Mouse (Mus musculus): ENCODE measurements around the gene Aldh3b1.

DNA sequence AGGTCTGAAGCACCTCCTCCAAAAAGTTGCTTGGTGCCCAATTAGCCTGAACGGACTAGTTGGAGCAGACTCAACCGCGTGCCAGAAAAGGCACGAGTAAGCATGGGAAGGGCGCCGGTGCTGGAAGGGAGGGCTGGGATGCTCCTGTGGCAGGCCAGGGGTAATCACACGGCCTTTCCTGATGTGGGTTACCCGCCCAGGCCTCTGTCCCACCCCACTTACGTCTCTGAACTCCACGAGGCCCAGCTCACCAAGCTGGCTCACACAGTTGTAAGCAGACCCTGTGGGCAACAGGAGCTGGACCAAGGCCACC, 25.3 kb downstream of the Aldh3b1 start:
- TF ChIP-seq ZNF384 (IDR thresholded peaks at IDR 0.05; ENCODE audit: low read depth, low read length): no peak
- TF ChIP-seq ZC3H11A (IDR thresholded peaks at IDR 0.05; ENCODE audit: borderline replicate concordance, low read depth, low read length): no peak
- no peak for TF ChIP-seq MAFK (IDR thresholded peaks at IDR 0.05; ENCODE audit: insufficient read depth, low read depth, low read length)
- TF ChIP-seq CHD2 (IDR thresholded peaks at IDR 0.05; ENCODE audit: low read depth, low read length): no peak

Measured in ES-E14 (cell line).